Mouse (Mus musculus) MEL (cell line): ENCODE measurements around the gene Fbxo6. TPM values are rescaled to one million over a fixed set of nuclear protein-coding genes. Genes with fewer than 3 reads are reported as not detected.

Experiments used
- DNase-seq: peaks from one replicate; pipeline ENCODE4 v3.0.0; 2011; ENCODE audit warnings: low read depth, low spot score
- H3K27ac ChIP-seq: 2 replicates; pipeline ENCODE4 v1.5.1; 2012; ENCODE audit warnings: low read depth, mild to moderate bottlenecking, control low read depth, low read length, moderate library complexity; ENCODE audit not compliant: control insufficient read depth
- H3K27me3 ChIP-seq, 2 experiments: fragments of 150-350 bp in 1 of 2; sonication (generic) in 1 of 2; 2 replicates each; pipeline ENCODE4 v1.6.1; 2012; ENCODE audit warnings: low read length in 2 of 2, mild to moderate bottlenecking in 2 of 2, improper control_type of control experiment in 1 of 2, moderate library complexity in 1 of 2; ENCODE audit not compliant: insufficient read depth in 2 of 2, control insufficient read depth in 1 of 2
- H3K36me3 ChIP-seq, 2 experiments: 2 replicates each; pipeline ENCODE4 v1.6.1; 2012 to 2014; ENCODE audit warnings: low read length in 2 of 2, improper control_type of control experiment in 1 of 2, inconsistent platforms in 1 of 2, mild to moderate bottlenecking in 1 of 2; ENCODE audit not compliant: insufficient read depth in 2 of 2, control insufficient read depth in 1 of 2
- H3K4me1 ChIP-seq, 2 experiments: fragments of 150-350 bp in 1 of 2; sonication (generic) in 1 of 2; 2 replicates each; pipeline ENCODE4 v1.6.1; 2012; ENCODE audit warnings: low read length in 2 of 2, improper control_type of control experiment in 1 of 2, mild to moderate bottlenecking in 1 of 2; ENCODE audit not compliant: insufficient read depth in 2 of 2, control insufficient read depth in 1 of 2
- H3K4me3 ChIP-seq, 2 experiments: fragments of 150-350 bp in 1 of 2; sonication (generic) in 1 of 2; 2 replicates each; pipeline ENCODE4 v1.5.1; 2012; ENCODE audit warnings: low read depth in 2 of 2, low read length in 2 of 2, mild to moderate bottlenecking in 2 of 2, moderate library complexity in 2 of 2, control low read depth in 1 of 2, improper control_type of control experiment in 1 of 2; ENCODE audit not compliant: control insufficient read depth in 1 of 2, insufficient read depth in 1 of 2
- H3K79me2 ChIP-seq: 2 replicates; pipeline ENCODE4 v1.6.1; 2012; ENCODE audit warnings: mild to moderate bottlenecking, low read length, moderate library complexity; ENCODE audit not compliant: control insufficient read depth, poor library complexity, insufficient read depth
- H3K9ac ChIP-seq: 2 replicates; pipeline ENCODE4 v1.6.1; 2012; ENCODE audit warnings: low read depth, mild to moderate bottlenecking, control low read depth, low read length, moderate library complexity; ENCODE audit not compliant: control insufficient read depth, poor library complexity, severe bottlenecking
- H3K9me3 ChIP-seq: fragments of 150-350 bp; sonication (generic); replicated peaks from 2 replicates; pipeline ENCODE4 v1.6.1; 2012; ENCODE audit warnings: mild to moderate bottlenecking, low read length, improper control_type of control experiment, moderate library complexity; ENCODE audit not compliant: insufficient read depth
- BHLHE40 ChIP-seq: IDR thresholded peaks from 2 replicates; pipeline ENCODE4 v1.6.1; 2012; ENCODE audit warnings: low read depth, mild to moderate bottlenecking, inconsistent platforms, low read length, improper control_type of control experiment, borderline replicate concordance
- CTCF ChIP-seq, 3 experiments: IDR thresholded peaks in 2 of 3; conservative IDR thresholded peaks in 1 of 3; 2 replicates each; pipeline ENCODE4 v1.5.1; 2011 to 2012; ENCODE audit warnings: low read length in 3 of 3, low read depth in 2 of 3, mild to moderate bottlenecking in 2 of 3, improper control_type of control experiment in 1 of 3, inconsistent platforms in 1 of 3, mixed read lengths in 1 of 3, moderate library complexity in 1 of 3; ENCODE audit not compliant: control insufficient read depth in 1 of 3, insufficient read depth in 1 of 3, poor library complexity in 1 of 3, severe bottlenecking in 1 of 3
- E2F4 ChIP-seq: IDR thresholded peaks from 2 replicates; pipeline ENCODE4 v1.6.1; 2011; ENCODE audit warnings: low read depth, low read length, improper control_type of control experiment, borderline replicate concordance
- ELF1 ChIP-seq: IDR thresholded peaks from 2 replicates; pipeline ENCODE4 v1.6.1; 2014; ENCODE audit warnings: low read depth, mild to moderate bottlenecking, inconsistent platforms, low read length, improper control_type of control experiment, moderate library complexity
- EP300 ChIP-seq, 2 experiments: IDR thresholded peaks; 2 replicates each; pipeline ENCODE4 v1.6.1; 2011; ENCODE audit warnings: improper control_type of control experiment in 2 of 2, low read length in 2 of 2, low read depth in 1 of 2, mild to moderate bottlenecking in 1 of 2
- ETS1 ChIP-seq: IDR thresholded peaks from 2 replicates; pipeline ENCODE4 v1.6.1; 2012; ENCODE audit warnings: low read depth, mild to moderate bottlenecking, inconsistent platforms, low read length, improper control_type of control experiment, moderate library complexity
- GATA1 ChIP-seq: IDR thresholded peaks from 2 replicates; pipeline ENCODE4 v1.6.1; 2011; ENCODE audit warnings: low read depth, low read length, improper control_type of control experiment
- KAT2A ChIP-seq: conservative IDR thresholded peaks from 2 replicates; pipeline ENCODE4 v1.6.1; 2012; ENCODE audit warnings: low read depth, low read length, improper control_type of control experiment, inconsistent platforms
- MAX ChIP-seq: IDR thresholded peaks from 2 replicates; pipeline ENCODE4 v1.6.1; 2011; ENCODE audit warnings: low read length, improper control_type of control experiment
- MEF2A ChIP-seq: IDR thresholded peaks from 2 replicates; pipeline ENCODE4 v1.6.1; 2014; ENCODE audit warnings: low read depth, mild to moderate bottlenecking, inconsistent platforms, low read length, improper control_type of control experiment; ENCODE audit not compliant: poor library complexity, insufficient replicate concordance, severe bottlenecking; ENCODE audit errors: extremely low read depth
- MXI1 ChIP-seq: IDR thresholded peaks from 2 replicates; pipeline ENCODE4 v1.6.1; 2011; ENCODE audit warnings: mild to moderate bottlenecking, low read depth, low read length, improper control_type of control experiment
- MYB ChIP-seq: IDR thresholded peaks from 2 replicates; pipeline ENCODE4 v1.6.1; 2011; ENCODE audit warnings: mild to moderate bottlenecking, low read depth, low read length, improper control_type of control experiment
- NELFE ChIP-seq: IDR thresholded peaks from 2 replicates; pipeline ENCODE4 v1.6.1; 2011; ENCODE audit warnings: low read depth, low read length, improper control_type of control experiment
- POLR2AphosphoS2 ChIP-seq: IDR thresholded peaks from 2 replicates; pipeline ENCODE4 v1.6.1; 2011; ENCODE audit warnings: low read length, improper control_type of control experiment
- RAD21 ChIP-seq: IDR thresholded peaks from 2 replicates; pipeline ENCODE4 v1.6.1; 2011; ENCODE audit warnings: mild to moderate bottlenecking, low read depth, low read length, improper control_type of control experiment
- SIN3A ChIP-seq: IDR thresholded peaks from 2 replicates; pipeline ENCODE4 v1.6.1; 2012; ENCODE audit warnings: low read length, improper control_type of control experiment, inconsistent platforms
- SMC3 ChIP-seq: IDR thresholded peaks from 2 replicates; pipeline ENCODE4 v1.6.1; 2011; ENCODE audit warnings: low read depth, low read length, improper control_type of control experiment
- TBP ChIP-seq: IDR thresholded peaks from 2 replicates; pipeline ENCODE4 v1.8.0; 2011; ENCODE audit warnings: low read depth, low read length, improper control_type of control experiment
- TCF12 ChIP-seq: IDR thresholded peaks from 2 replicates; pipeline ENCODE4 v1.6.1; 2014; ENCODE audit warnings: low read depth, mild to moderate bottlenecking, inconsistent platforms, low read length, improper control_type of control experiment, moderate library complexity
- UBTF ChIP-seq: IDR thresholded peaks from 2 replicates; pipeline ENCODE4 v1.6.1; 2012; ENCODE audit warnings: low read depth, mild to moderate bottlenecking, inconsistent platforms, low read length, improper control_type of control experiment, moderate library complexity, borderline replicate concordance; ENCODE audit not compliant: insufficient read depth
- USF1 ChIP-seq: IDR thresholded peaks from 2 replicates; pipeline ENCODE4 v1.6.1; 2014; ENCODE audit warnings: low read depth, mild to moderate bottlenecking, inconsistent platforms, low read length, improper control_type of control experiment, moderate library complexity
- ZC3H11A ChIP-seq: IDR thresholded peaks from 2 replicates; pipeline ENCODE4 v1.6.1; 2012; ENCODE audit warnings: low read depth, mild to moderate bottlenecking, inconsistent platforms, low read length, improper control_type of control experiment
- ZKSCAN1 ChIP-seq: IDR thresholded peaks from 2 replicates; pipeline ENCODE4 v1.6.1; 2012; ENCODE audit warnings: low read depth, mild to moderate bottlenecking, inconsistent platforms, low read length, improper control_type of control experiment, moderate library complexity
- ZNF384 ChIP-seq: IDR thresholded peaks from 2 replicates; pipeline ENCODE4 v1.6.1; 2012; ENCODE audit warnings: low read depth, mild to moderate bottlenecking, inconsistent platforms, low read length, improper control_type of control experiment
- polyA plus RNA-seq, 2 experiments: library from polyadenylated mRNA; stranded (reverse) in 1 of 2; unstranded in 1 of 2; fragments of >175 nt in 1 of 2; fragments of >200 nt in 1 of 2; gene quantifications; 2 replicates each; pipeline versions ENCODE4 v1.2.1 to v1.2.4; 2012; ENCODE audit warnings: low replicate concordance in 2 of 2, low read depth in 1 of 2; ENCODE audit not compliant: insufficient read length in 2 of 2, insufficient read depth in 1 of 2, missing spikeins in 1 of 2
- total RNA-seq: library from RNA; depleted of rRNA; stranded (reverse); fragments of 300-350 nt; gene quantifications from 2 replicates; pipeline ENCODE4 v1.2.3, GENCODE M21; 2012

The Fbxo6 gene
- total and polyA plus RNA-seq, 3 experiments = 37.3 to 62.6 TPM; not detected in 1

- TF ChIP-seq ZKSCAN1 (no peak), MAX (no peak), POLR2AphosphoS2 (no peak), SMC3 (peak; percentile 94), MYB (no peak), BHLHE40 (no peak), CTCF (IDR thresholded peaks at IDR 0.05 in 2 of 3, conservative IDR thresholded peaks at IDR 0.05 in 1 of 3; ENCODE audit: control insufficient read depth in 1 of 3, insufficient read depth in 1 of 3, low read depth in 2 of 3, low read length in 3 of 3, poor library complexity in 1 of 3, severe bottlenecking in 1 of 3) (peak; percentile 92 to 97 (median 94)), MEF2A (no peak), TBP (no peak), NELFE (no peak), GATA1 (no peak), UBTF (no peak), ZC3H11A (peak; percentile 89), USF1 (no peak), RAD21 (peak; percentile 97)
Observed at GRCm38 (mm10) chr4:148170842-148171241, 18.9 kb upstream of the Fbxo6 start (continued).

GRCm38 (mm10) chr4:148169586-148169985 lies 17.6 kb upstream of the Fbxo6 start:
- H3K79me2 ChIP-seq = no peaks in the 10 kb centered on the region
- H3K27ac ChIP-seq = no peak overlapping the region
- DNase-seq = no peak
- no peaks in the 10 kb centered on the region for H3K36me3 ChIP-seq
- no peaks in the 10 kb centered on the region; a peak in 1 of 4 replicates for H3K4me1 ChIP-seq
- no peak for TF ChIP-seq ZNF384
- no peak for TF ChIP-seq TBP
- no peak for TF ChIP-seq EP300 (IDR thresholded peaks at IDR 0.05; ENCODE audit: low read depth in 1 of 2, low read length in 2 of 2)
- no peak for TF ChIP-seq UBTF
- TF ChIP-seq ELF1 = no peak
- TF ChIP-seq CTCF (IDR thresholded peaks at IDR 0.05 in 2 of 3, conservative IDR thresholded peaks at IDR 0.05 in 1 of 3; ENCODE audit: control insufficient read depth in 1 of 3, insufficient read depth in 1 of 3, low read depth in 2 of 3, low read length in 3 of 3, poor library complexity in 1 of 3, severe bottlenecking in 1 of 3) = no peak
- TF ChIP-seq RAD21 = no peak
- no peak for TF ChIP-seq SMC3
- TF ChIP-seq TCF12 = no peak
- TF ChIP-seq ETS1 = no peak
- TF ChIP-seq E2F4 = no peak
- no peak for TF ChIP-seq ZC3H11A
- TF ChIP-seq SIN3A = no peak
- TF ChIP-seq MXI1 = no peak
- TF ChIP-seq MAX = no peak
- no peak for TF ChIP-seq KAT2A
- H3K9me3 ChIP-seq = no peaks in the 10 kb centered on the region
- no peak overlapping the region for H3K9ac ChIP-seq
- H3K27me3 ChIP-seq = no peaks in the 10 kb centered on the region
- H3K4me3 ChIP-seq = no peak overlapping the region
